Mouse (Mus musculus) liver, embryonic 14.5 days (tissue): ENCODE data around the gene Csf2. TPM values are rescaled to one million over a fixed set of nuclear protein-coding genes. Genes with fewer than 3 reads are reported as not detected.

Experiments used
- ATAC-seq: fragments of 200-750 bp; cut with Nextera tagmentation; 2 replicates; pipeline ENCODE4 v1.8.0; 2017; ENCODE audit warnings: moderate number of reproducible peaks, mild to moderate bottlenecking, moderate library complexity; ENCODE audit not compliant: insufficient read depth
- DNase-seq, 3 experiments: peaks; one replicate each; pipeline ENCODE4 v3.0.0-alpha.2; 2012 to 2013; ENCODE audit warnings: low read depth in 3 of 3, low spot score in 3 of 3
- H3K27ac ChIP-seq: fragments of 300-500 bp; sonication (generic); 2 replicates; pipeline ENCODE4 v1.5.1; 2014; ENCODE audit warnings: moderate library complexity, mild to moderate bottlenecking, control low read depth, inconsistent platforms
- H3K27me3 ChIP-seq: fragments of 300-500 bp; sonication (generic); 2 replicates; pipeline ENCODE4 v1.6.1; 2014; ENCODE audit warnings: mild to moderate bottlenecking, low read length, moderate library complexity; ENCODE audit not compliant: control insufficient read depth, insufficient read depth
- H3K36me3 ChIP-seq: fragments of 300-500 bp; sonication (generic); replicated peaks from 2 replicates; pipeline ENCODE4 v1.6.1; 2014; ENCODE audit warnings: low read depth; ENCODE audit not compliant: control insufficient read depth, insufficient read depth
- H3K4me1 ChIP-seq, 2 experiments: fragments of 200-500 bp in 1 of 2; fragments of 300-500 bp in 1 of 2; sonication (generic) in 1 of 2; replicated peaks; 2 replicates each; pipeline ENCODE4 v1.6.1; 2012 to 2014; ENCODE audit warnings: antibody characterized with exemption in 1 of 2, inconsistent platforms in 1 of 2, low read length in 1 of 2; ENCODE audit not compliant: control insufficient read depth in 2 of 2, insufficient read depth in 2 of 2
- H3K4me2 ChIP-seq: fragments of 300-500 bp; sonication (generic); 2 replicates; pipeline ENCODE4 v1.6.1; 2014; ENCODE audit warnings: low read depth, mild to moderate bottlenecking, control low read depth, moderate library complexity
- H3K4me3 ChIP-seq, 2 experiments: fragments of 200-500 bp in 1 of 2; fragments of 300-500 bp in 1 of 2; sonication (generic) in 1 of 2; 2 replicates each; pipeline ENCODE4 v1.5.1; 2012 to 2014; ENCODE audit warnings: low read depth in 2 of 2, low read length in 2 of 2, mild to moderate bottlenecking in 2 of 2, control low read depth in 1 of 2, inconsistent platforms in 1 of 2, moderate library complexity in 1 of 2; ENCODE audit not compliant: insufficient read depth in 1 of 2
- H3K9ac ChIP-seq: fragments of 300-500 bp; sonication (generic); replicated peaks from 2 replicates; pipeline ENCODE4 v1.6.1; 2014; ENCODE audit warnings: mild to moderate bottlenecking, control low read depth, moderate library complexity
- H3K9me3 ChIP-seq: fragments of 300-500 bp; sonication (generic); 2 replicates; pipeline ENCODE4 v1.6.1; 2016; ENCODE audit warnings: low read length, mixed read lengths; ENCODE audit not compliant: control insufficient read depth
- CTCF ChIP-seq: IDR thresholded peaks from 2 replicates; pipeline ENCODE4 v1.5.1; 2016; ENCODE audit warnings: antibody characterized with exemption, low read depth, control low read depth
- EP300 ChIP-seq: IDR thresholded peaks from 2 replicates; pipeline ENCODE4 v1.6.1; 2016; ENCODE audit warnings: antibody characterized with exemption, low read depth
- WGBS: fragments of 180-500 bp; shearing (Covaris S2); extraction: QIAGEN DNeasy Blood & Tissue Kit; methylation state at CpG from one replicate; pipeline ENCODE4 v1.1.7; 2014; ENCODE audit not compliant: insufficient replicate concordance; 5-methylcytosine and 5-hydroxymethylcytosine counted together
- polyA plus RNA-seq, 2 experiments: library from polyadenylated mRNA; depleted of rRNA in 1 of 2; stranded (reverse) in 1 of 2; unstranded in 1 of 2; fragments of >200 nt; fragmentation: Nextera tagmentation in 1 of 2; extraction: Ambion mirVana in 1 of 2; gene quantifications; 2 replicates each; pipeline versions ENCODE4 v1.2.1 to v1.2.3; 2012 to 2014

Gene Csf2
- polyA plus RNA-seq, 2 experiments: not detected

GRCm38 (mm10) chr11:54250575-54250974 is 1.1 kb upstream of the Csf2 start:
- WGBS: 82% methylated on average over 11 of the region's 11 CpGs
- no peaks in the 10 kb centered on the region for H3K9me3 ChIP-seq
- H3K9ac ChIP-seq: no peak overlapping the region
- H3K4me2 ChIP-seq: no peak overlapping the region
- no peak for DNase-seq
- no peaks in the 10 kb centered on the region for H3K36me3 ChIP-seq
- H3K4me1 ChIP-seq: peaks cover 5 to 11% of the 10 kb centered on the region in 2 experiments; a peak in 3 of 4 replicates
- no peak overlapping the region for H3K4me3 ChIP-seq
- no peaks in the 10 kb centered on the region for H3K27me3 ChIP-seq
- H3K27ac ChIP-seq: no peak overlapping the region
- TF ChIP-seq CTCF (no peak), EP300 (no peak)
- no peak for ATAC-seq

GRCm38 (mm10) chr11:54249748-54250147 is 281 bp upstream of the Csf2 start:
- ATAC-seq: no peak
- Histone ChIP-seq H3K9me3 (no peaks in the 10 kb centered on the region), H3K9ac (no peak overlapping the region), H3K36me3 (no peaks in the 10 kb centered on the region), H3K4me3 (no peak overlapping the region), H3K4me1 (peaks cover 5 to 11% of the 10 kb centered on the region in 2 experiments; a peak in 3 of 4 replicates), H3K27me3 (no peaks in the 10 kb centered on the region), H3K4me2 (no peak overlapping the region), H3K27ac (no peak overlapping the region)
- no peak for DNase-seq
- no peak for TF ChIP-seq CTCF
- no peak for TF ChIP-seq EP300
- WGBS: 52% methylated on average over 3 of the region's 3 CpGs

GRCm38 (mm10) chr11:54247251-54247950 is 2.1 kb downstream of the Csf2 start:
- H3K27me3 ChIP-seq: no peaks in the 10 kb centered on the region
- TF ChIP-seq EP300 (no peak), CTCF (no peak)
- ATAC-seq (no peak), DNase-seq (no peak)
- no peaks in the 10 kb centered on the region for H3K9me3 ChIP-seq
- no peaks in the 10 kb centered on the region for H3K36me3 ChIP-seq
- no peak overlapping the region for H3K4me2 ChIP-seq
- H3K9ac ChIP-seq: no peak overlapping the region
- no peak overlapping the region for H3K27ac ChIP-seq
- WGBS: 63% methylated on average over 10 of the region's 10 CpGs
- no peak overlapping the region for H3K4me3 ChIP-seq
- H3K4me1 ChIP-seq: peaks cover 5 to 11% of the 10 kb centered on the region in 2 experiments; a peak in 3 of 4 replicates

- H3K4me1 ChIP-seq: peaks cover 5 to 9% of the 10 kb centered on the region in 2 experiments; a peak in 3 of 4 replicates
- 52% methylated on average over 6 of the region's 6 CpGs for WGBS
- H3K4me3 ChIP-seq: no peak overlapping the region
- H3K9me3 ChIP-seq: no peaks in the 10 kb centered on the region
- no peaks in the 10 kb centered on the region for H3K36me3 ChIP-seq
- no peak for TF ChIP-seq CTCF
- TF ChIP-seq EP300: no peak
- ATAC-seq: no peak
- H3K27ac ChIP-seq: no peak overlapping the region
- DNase-seq: no peak
- no peaks in the 10 kb centered on the region for H3K27me3 ChIP-seq
- no peak overlapping the region for H3K9ac ChIP-seq
- no peak overlapping the region for H3K4me2 ChIP-seq
Observed at GRCm38 (mm10) chr11:54244465-54244864, 5.0 kb downstream of the Csf2 start.

GRCm38 (mm10) chr11:54242494-54242893 is 7.0 kb downstream of the Csf2 start:
- no peak for TF ChIP-seq EP300
- TF ChIP-seq CTCF: no peak
- 36% methylated on average over 3 of the region's 3 CpGs for WGBS
- no peaks in the 10 kb centered on the region for H3K9me3 ChIP-seq

More at GRCm38 (mm10) chr11:54242494-54242893, 7.0 kb downstream of the Csf2 start:
- no peak overlapping the region for H3K4me3 ChIP-seq
- DNase-seq: no peak
- no peaks in the 10 kb centered on the region for H3K36me3 ChIP-seq
- no peak overlapping the region for H3K27ac ChIP-seq
- H3K27me3 ChIP-seq: no peaks in the 10 kb centered on the region
- no peak for ATAC-seq
- H3K9ac ChIP-seq: no peak overlapping the region
- H3K4me2 ChIP-seq: no peak overlapping the region
- no peaks in the 10 kb centered on the region for H3K4me1 ChIP-seq
